Mouse (Mus musculus): ENCODE results near the gene Armcx5. TPM values are rescaled to one million over a fixed set of nuclear protein-coding genes. Genes with fewer than 3 reads are reported as not detected.
"Not testable (repeated sequence)": the region's sequence is repeated elsewhere in the genome, so short reads cannot be mapped to it uniquely, and the experiment has no call there.

The Armcx5 gene
- polyA plus RNA-seq (2012; rRNA removed) = 0.62 and 1.1 TPM in 2 replicates

DNA sequence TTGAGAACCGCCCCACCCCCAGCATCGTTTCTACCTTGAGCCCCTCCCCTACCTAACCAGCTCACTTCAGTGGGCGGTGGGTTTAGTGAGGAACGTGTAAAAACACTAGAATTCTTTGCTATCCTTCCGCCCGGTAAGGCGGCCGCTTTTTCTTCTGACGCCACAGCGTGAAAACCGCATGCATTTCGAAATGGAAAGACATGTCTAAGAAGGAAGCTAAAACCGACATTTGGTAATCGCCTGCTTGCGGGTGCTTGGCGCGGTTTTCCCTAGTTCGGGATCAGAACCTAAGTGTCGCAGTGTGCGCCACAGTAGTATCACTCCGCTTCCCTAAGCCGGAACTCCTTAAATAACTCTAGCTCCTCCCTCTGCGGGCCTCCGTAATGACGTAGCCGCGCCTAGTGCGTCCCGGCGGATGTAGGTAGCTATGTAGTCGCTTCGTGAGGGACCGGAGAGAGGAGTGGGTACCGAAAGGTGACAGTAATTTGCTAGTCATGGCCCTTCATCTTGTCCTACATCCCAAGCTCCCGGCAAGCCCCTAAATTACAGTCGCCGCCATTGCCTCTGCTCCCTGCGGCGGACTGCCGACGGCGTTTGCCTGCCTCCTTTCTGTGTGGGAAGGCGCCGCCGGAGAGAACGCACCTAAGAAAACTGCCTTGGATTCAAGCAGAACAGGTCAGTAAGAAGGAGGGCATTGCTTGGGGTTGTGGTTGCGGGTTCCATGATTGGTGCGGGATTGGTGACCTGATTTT, at the start of gene Armcx5, which contains the start of gene Gprasp1:
Gene Armcx5 (plus strand): TSS at position 430 of the 752 bp plus-strand sequence.
Gene Gprasp1 (plus strand): TSS at position 430 of the 752 bp plus-strand sequence.
- 15% methylated on average over 48 of the region's 48 CpGs for WGBS
- peak; percentile 63 for DNase-seq (ENCODE audit: low read depth, low spot score)

DNA sequence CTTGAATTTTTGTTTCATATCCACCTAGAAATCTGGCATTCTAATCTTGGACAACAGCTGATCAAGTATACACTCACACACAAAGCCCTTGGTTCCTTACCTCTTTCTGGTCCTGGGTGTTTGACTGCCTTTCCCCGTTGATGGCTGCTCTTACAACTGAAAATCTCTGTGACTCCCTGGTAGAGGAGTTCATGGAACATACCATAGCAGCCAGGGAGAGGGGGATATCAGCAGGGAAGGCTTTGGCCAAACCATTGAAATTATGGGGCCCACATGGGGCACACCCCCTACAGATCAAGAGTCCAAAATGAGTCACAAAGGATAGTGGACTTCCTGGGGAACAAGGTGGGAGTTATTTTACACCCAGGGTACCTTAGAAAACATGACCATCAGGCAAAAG, 48.9 kb upstream of the Armcx5 start, which contains the start of gene Tcp11x2:
Gene Tcp11x2 (minus strand): TSS at position 158 of the 400 bp plus-strand sequence.
- WGBS = 68% methylated on average over 1 of the region's 1 CpGs
- DNase-seq (ENCODE audit: low read depth, low spot score) = no peak

DNA sequence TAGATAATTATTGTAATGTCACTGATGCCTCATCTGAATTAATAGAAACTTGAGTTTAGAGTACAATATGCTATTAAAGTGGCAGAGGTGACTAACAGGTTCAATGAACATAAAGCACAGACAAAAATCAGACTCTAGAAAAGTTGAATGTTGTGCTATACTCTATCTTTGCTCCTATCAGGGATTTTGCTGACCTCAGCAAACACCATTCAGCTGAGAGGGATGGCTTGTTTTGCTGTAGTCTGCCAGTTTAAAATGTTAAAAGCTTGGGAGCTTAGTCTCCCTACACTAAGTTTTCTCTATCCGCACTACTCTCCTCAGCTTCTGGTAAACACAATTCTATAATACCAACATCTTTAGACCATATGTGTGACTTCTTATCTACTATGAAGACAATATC, 39.4 kb upstream of the Armcx5 start:
- DNase-seq (ENCODE audit: low read depth, low spot score) = no peak
- WGBS = 84% methylated on average over 1 of the region's 1 CpGs

DNA sequence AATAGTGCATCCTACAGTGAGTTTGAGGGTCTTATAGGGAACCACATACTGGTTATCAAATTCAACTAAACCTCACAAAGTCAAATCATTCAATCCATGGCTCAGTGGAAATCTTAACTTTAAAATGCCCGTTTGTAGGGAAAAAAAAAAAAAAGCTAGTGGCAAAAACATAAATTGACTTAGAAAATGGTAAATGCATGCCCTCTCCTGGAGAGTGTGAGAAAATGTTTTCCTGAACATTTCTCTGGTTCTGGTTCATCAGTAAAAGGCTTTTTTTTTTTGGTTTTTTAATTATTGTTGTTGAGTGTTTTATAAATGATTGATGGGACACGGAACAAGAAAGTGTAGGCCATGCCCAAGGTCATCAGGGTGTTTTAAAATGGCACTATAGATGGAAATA, 38.2 kb upstream of the Armcx5 start:
- WGBS = 25% methylated on average over 2 of the region's 2 CpGs
- DNase-seq (ENCODE audit: low read depth, low spot score) = no peak

DNA sequence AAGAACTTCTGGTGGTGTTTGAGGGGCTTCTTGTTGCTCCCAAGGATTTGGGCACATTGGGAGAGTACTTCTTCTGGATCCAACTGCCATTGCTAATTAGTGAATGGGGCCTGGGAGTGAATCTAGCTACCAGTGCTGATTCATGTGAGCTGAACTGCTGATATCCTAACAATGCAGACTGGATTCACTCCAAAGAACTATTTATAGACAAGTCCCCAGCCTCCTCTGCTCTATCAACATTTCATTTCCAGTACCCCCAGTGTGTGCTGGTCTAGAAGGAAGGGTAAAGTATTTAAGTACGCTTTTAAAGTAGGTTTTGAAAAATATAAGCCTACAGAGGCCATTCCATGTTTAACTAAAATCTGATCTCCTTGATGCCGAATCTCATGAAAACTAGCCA, 29.7 kb upstream of the Armcx5 start:
- DNase-seq (ENCODE audit: low read depth, low spot score) = no peak
- WGBS = 65% methylated on average over 2 of the region's 2 CpGs

DNA sequence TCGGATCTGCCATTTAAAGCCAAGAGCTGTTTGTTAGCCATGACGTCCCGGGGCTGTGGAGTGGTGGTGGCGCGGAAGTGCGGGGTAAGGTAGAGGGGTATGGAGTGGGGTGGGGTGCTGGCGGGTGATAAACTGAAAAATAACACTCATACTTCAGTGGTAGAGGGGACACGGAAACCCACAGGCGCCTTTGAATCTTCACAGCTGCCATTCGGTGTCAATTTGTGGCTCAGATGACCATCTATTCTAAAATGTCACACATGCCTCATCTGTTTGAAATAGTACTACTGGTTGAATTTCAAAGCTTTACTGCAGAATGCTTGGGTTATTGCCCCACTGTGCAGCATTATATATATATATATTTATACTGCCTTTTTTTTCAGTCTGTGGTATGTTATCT, 17.4 kb upstream of the Armcx5 start, which contains the start of gene Tmsb15a:
Gene Tmsb15a (minus strand): TSS at position 101 of the 400 bp plus-strand sequence.
- WGBS = 86% methylated on average over 10 of the region's 10 CpGs
- no peak for DNase-seq (ENCODE audit: low read depth, low spot score)

DNA sequence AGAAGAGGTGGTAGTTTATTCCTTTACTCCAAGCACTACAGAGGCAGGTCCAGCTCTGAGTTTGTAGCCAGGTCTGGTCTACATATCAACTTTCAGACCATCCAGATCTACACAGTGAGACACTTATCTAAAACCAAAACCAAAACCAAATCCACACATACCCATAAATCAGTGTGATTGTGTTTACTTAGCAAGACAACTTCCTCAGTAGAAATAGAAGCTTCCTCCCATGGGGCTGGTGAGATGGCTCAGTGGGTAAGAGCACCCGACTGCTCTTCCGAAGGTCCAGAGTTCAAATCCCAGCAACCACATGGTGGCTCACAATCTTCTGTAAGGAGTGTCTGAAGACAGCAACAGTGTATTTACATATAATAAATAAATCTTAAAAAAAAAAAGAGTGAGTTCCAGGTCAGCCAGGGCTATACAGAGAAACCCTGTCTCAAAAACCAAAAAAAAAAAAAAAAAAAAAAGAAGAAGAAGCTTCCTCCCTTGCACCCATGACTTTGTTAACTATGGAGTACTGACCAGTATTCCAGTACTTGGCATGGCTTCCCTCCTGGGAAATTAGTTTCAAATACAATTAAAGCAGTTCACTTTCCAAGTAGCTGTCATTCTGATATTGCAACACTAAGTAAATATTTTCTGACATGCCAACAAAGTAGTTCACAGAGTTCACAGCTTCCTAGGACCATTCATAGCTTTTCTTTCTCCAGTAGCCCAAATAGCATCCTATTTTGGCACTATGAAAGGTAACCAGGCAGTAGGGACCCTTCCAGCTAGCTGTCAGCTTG, 3.6 kb upstream of the Armcx5 start:
- no peak for DNase-seq (ENCODE audit: low read depth, low spot score)
- WGBS = 59% methylated on average over 2 of the region's 2 CpGs

DNA sequence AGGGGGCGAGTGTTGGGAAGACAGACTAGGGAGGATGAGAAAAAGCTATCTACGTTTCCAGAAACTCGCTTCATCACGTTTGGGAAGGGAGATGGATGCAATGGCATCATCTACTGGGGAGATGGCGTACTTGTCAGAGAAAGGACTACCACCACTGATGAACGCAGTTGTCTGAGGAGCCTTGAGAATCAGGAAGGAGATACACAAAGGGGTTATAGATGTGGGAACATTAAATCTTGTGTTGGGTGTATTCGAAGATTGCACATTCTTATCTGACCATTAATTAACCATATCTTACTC, 473 bp downstream of the Armcx5 start:
- 19% methylated on average over 7 of the region's 7 CpGs for WGBS
- DNase-seq (ENCODE audit: low read depth, low spot score) = no peak

DNA sequence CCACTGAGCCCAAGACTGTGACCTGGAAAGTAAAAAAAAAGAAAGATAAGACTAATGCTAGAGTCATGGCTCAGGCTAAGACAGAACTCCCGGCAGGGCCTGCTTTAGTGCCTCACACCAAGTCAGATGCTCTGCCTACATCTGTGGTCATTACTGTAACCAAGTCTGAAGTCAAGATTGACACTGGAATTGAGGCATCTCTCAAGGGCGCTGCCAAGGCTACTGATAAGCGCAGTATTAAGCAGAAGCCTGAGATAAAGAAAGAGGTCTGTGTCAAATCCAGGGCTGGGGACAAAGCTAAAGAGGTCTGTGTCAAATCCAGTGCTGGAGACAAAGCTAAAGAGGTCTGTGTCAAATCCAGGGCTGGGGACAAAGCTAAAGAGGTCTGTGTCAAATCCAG, 2.8 kb downstream of the Armcx5 start:
- 93% methylated on average over 3 of the region's 3 CpGs for WGBS
- DNase-seq (ENCODE audit: low read depth, low spot score) = not testable (repeated sequence)

DNA sequence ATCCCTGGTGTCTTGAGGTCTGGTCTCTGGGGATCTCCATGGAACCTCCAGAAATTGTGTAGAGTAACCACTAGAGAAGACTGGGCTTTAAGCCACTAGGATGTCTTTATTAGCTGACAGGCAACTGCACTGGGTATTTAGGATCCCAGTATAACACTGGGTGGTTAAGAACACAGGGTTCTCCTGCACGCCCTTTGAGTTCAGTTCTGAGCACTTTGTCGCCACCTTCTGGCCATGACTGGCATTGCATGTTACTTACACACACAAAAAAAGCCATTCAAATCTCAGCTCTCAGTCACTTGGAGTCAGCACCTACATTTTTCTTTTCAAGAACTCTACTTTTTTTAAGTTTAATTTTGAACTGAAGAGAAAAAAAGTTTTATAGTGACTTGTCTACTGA, 10.3 kb downstream of the Armcx5 start:
- no peak for DNase-seq (ENCODE audit: low read depth, low spot score)
- WGBS = 4% methylated on average over 2 of the region's 2 CpGs

DNA sequence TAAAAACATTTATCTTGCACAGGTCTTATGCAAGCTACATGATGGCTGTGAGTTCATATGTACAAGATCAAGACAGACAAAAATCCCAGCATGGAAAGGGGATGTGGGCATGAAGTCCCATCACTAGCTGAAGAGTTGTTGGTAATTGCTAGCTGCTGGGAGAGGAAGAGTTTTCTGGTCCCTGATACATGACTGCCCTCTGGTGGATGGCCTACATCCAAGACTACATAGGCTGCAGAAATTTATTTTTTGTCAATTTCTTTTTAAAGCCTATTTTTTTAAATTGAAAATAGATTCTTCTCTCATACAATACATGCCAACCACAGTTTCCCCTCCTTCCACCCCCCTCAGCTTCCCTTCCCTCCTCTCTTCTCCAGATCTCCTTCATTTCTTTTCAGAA, 19.2 kb downstream of the Armcx5 start:
- no peak for DNase-seq (ENCODE audit: low read depth, low spot score)

DNA sequence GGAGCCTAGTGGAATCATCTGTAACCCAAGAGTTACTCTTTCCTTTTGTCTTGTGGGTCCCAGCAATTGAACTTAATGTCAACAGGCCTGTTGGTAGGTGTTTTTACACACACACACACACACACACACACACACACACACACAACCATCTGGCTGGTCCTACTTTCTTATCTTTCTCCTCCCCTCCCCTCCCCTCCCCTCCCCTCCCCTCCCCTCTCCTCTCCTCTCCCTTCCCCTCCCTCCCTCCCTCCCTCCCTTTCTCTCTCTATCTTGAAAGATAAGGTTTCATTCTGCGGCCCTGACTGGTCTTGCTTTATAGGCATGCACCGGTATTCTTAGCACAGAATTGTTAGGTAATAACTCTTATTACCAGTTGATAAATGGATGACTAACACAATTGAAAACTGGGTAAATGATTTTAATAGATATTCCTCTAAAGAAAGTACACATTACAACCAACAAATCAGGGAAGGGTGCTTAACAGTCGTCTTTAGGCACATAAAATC, 25.6 kb downstream of the Armcx5 start:
- no peak for DNase-seq (ENCODE audit: low read depth, low spot score)
- WGBS = 31% methylated on average over 3 of the region's 3 CpGs

DNA sequence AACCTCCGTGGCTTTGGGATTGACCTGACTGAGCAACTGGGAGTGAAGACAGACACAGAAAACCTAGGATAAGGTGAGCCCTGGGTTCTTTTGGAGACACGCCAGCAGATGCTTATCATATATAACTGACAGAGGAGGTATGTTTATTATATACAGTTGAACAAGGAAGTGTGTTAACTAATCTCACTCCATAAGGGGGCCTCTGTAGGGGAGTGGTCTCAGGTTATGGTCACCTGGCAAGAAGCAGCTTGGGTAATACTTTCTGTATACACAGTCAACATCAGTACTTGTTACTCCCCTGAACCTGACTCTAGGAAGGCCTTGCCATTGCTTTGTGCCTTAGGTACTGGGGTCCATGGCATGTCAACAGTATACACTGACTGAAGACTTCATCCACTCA, 26.0 kb downstream of the Armcx5 start:
- WGBS = 44% methylated on average over 2 of the region's 2 CpGs

DNA sequence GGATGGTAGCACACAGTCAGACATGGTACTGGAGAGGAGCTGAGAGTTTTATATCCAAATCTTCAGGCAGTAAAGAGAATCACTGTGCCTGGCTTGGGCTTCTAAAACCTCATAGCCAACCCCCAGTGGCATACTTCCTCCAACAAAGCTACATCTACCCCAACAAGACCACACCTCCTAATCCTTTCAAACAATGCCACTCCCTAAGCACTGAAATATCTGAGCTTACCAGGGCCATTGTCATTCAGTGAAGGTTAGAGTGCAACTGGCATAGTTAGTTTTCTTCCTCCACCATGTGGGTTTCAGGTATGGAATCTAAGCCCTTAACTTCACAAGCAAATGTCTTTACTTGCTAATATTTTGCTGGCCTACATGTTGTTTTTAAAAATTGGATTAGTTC, 49.0 kb downstream of the Armcx5 start:
- no peak for DNase-seq (ENCODE audit: low read depth, low spot score)

More for the DNA sequence above, 26.0 kb downstream of the Armcx5 start:
- no peak for DNase-seq (ENCODE audit: low read depth, low spot score)

DNA sequence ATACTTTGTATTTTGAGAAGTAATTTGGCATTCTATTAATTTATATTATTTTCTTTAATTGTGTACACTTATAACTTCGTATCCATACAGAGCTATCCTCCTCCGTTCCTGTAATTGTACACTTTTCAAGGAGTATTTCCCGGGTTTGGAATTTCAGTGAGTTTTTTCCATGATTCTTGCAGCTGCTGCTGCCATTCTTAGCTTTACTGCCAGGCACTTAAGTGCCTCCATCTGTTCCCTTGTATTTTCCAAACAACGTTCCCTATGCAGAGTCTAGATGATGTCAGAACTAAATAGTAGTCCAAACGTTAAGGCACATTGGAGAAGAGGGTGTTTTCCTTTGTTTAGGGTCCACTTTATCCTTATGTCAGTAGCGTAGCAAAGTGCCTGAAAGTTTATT, 49.8 kb downstream of the Armcx5 start:
- DNase-seq (ENCODE audit: low read depth, low spot score) = no peak
- 72% methylated on average over 6 of the region's 6 CpGs for WGBS

DNA sequence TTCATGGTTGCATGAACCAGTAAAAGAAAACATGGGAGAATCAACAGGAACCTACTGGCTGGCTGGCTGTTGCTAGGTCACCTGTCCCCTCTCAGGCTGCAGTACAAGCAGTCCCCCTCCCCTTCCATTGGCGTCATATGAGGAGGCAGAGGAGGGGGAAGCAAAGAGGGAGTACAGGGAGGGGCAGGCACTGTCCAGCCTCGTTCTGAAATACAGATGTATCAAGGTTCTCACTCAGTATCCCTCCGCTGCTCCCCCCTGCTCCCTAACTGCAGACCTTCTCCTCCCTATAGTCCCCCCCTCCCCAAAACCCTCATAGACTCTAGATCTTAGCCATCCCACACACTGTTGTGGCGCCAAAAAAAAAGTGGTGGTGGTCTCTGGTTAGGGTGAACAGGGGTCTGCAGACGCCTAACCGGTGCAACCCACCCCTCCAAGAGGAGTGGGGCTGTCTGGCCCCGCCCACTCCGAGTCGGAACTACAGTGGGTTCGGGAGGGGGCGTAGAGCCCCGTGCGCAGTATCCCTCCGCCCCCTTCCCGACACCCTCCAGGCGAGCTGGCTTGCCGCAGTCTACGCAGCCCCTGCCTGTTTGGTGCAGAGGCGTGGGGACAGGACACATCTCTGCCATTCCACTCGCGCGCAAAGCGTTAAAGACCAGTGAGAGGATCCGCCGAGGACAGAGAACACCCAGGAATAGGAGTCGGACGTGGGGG, 53.2 kb downstream of the Armcx5 start:
- not testable (repeated sequence) for DNase-seq (ENCODE audit: low read depth, low spot score)
- WGBS = 20% methylated on average over 27 of the region's 27 CpGs

DNA sequence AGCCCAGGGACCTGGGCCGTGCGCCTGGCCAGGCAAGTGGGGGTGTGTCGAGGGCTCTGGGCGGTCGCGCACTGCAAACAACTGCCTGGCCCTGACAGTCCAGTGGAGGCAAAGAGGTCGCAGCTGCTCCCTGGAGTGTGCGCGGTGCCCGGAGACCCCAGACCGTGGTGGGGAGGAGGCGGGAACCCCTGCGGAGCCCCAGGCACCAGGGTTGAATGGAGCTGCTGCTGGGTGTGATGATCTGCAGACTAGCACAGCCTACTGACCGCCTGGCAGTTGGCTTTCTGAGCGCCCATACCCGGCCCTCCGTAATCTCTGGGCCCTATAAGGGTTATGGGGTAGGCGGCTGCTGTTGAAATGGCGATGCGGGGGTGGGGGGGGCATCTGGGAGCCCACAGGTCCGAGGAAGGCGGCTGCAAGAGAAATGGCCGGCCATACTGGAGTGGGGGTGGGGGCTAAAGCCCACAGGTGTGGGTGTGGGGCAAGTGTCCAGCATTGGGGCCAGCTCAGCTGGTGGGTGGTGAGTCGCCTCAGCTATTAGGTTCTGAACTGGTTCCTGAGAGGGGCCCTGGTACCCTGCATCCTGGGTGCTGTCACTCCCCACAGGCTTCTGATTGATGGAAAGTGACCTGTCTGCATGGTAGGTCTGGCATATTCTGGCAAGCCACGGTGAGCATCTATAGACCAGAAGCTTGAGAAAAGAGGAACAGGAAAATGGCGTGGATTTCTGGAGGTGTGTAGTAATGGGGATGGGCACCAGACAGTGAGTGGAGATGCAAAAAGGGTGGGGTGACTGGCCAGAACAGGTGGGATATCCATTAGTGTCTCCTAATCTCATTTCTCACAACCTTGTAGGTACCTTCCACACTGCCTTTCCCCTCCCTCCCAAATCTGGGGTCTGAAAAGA, 54.0 kb downstream of the Armcx5 start:
- WGBS = 22% methylated on average over 26 of the region's 26 CpGs
- DNase-seq (ENCODE audit: low read depth, low spot score) = not testable (repeated sequence)

Data from large intestine, adult 2 months (tissue).